Mouse (Mus musculus): ENCODE measurements around the gene Gpm6a.

GRCm38 (mm10) chr8:54912891-54913290 is 41.8 kb upstream of the Gpm6a start:
- TF ChIP-seq CTCF (conservative IDR thresholded peaks at IDR 0.05; ENCODE audit: insufficient read depth, insufficient read length, low read depth, low read length) (no peak), POLR2A (IDR thresholded peaks at IDR 0.05; ENCODE audit: low read depth, low read length) (no peak)
